Mouse (Mus musculus) forebrain, embryonic 14.5 days (tissue): ENCODE results near the gene Abcc2. TPM values are rescaled to one million over a fixed set of nuclear protein-coding genes. Genes with fewer than 3 reads are reported as not detected.

ENCODE experiments used
- ATAC-seq: fragments of 200-750 bp; cut with Nextera tagmentation; 2 replicates; pipeline ENCODE4 v1.8.0; 2017; ENCODE audit warnings: mild to moderate bottlenecking, moderate library complexity
- DNase-seq: peaks from one replicate; pipeline ENCODE4 v3.0.0-alpha.2; 2015; ENCODE audit warnings: low spot score
- H3K27ac ChIP-seq: fragments of 300-500 bp; sonication (generic); 2 replicates; pipeline ENCODE4 v1.5.1; 2014; ENCODE audit warnings: low read depth, mild to moderate bottlenecking, control low read depth, low read length, moderate library complexity
- H3K27me3 ChIP-seq: fragments of 300-500 bp; sonication (generic); replicated peaks from 2 replicates; pipeline ENCODE4 v1.6.1; 2014; ENCODE audit warnings: low read length, control low read depth, mixed read lengths; ENCODE audit not compliant: control insufficient read depth, insufficient read depth
- H3K36me3 ChIP-seq: fragments of 300-500 bp; sonication (generic); 2 replicates; pipeline ENCODE4 v1.6.1; 2014; ENCODE audit warnings: low read length, control low read depth; ENCODE audit not compliant: control insufficient read depth, insufficient read depth
- H3K4me1 ChIP-seq: fragments of 300-500 bp; sonication (generic); 2 replicates; pipeline ENCODE4 v1.6.1; 2014; ENCODE audit warnings: antibody characterized with exemption, low read length, control low read depth; ENCODE audit not compliant: control insufficient read depth, insufficient read depth
- H3K4me2 ChIP-seq: fragments of 300-500 bp; sonication (generic); 2 replicates; pipeline ENCODE4 v1.6.1; 2014; ENCODE audit warnings: mild to moderate bottlenecking, control low read depth, low read length
- H3K4me3 ChIP-seq: fragments of 300-500 bp; sonication (generic); 2 replicates; pipeline ENCODE4 v1.5.1; 2014; ENCODE audit warnings: low read depth, low read length, control low read depth
- H3K9ac ChIP-seq: fragments of 300-500 bp; sonication (generic); 2 replicates; pipeline ENCODE4 v1.6.1; 2014; ENCODE audit warnings: mild to moderate bottlenecking, low read length, control low read depth, moderate library complexity
- H3K9me3 ChIP-seq: fragments of 300-500 bp; sonication (generic); replicated peaks from 2 replicates; pipeline ENCODE4 v1.6.1; 2016; ENCODE audit warnings: low read length, control low read depth, mixed read lengths; ENCODE audit not compliant: control insufficient read depth
- WGBS: fragments of 180-500 bp; shearing (Covaris S2); extraction: QIAGEN DNeasy Blood & Tissue Kit; methylation state at CpG from one replicate; pipeline ENCODE4 v1.1.7; 2014; 5-methylcytosine and 5-hydroxymethylcytosine counted together
- polyA plus RNA-seq: library from polyadenylated mRNA; unstranded; fragments of >200 nt; fragmentation: Nextera tagmentation; extraction: Ambion mirVana; gene quantifications from 2 replicates; pipeline ENCODE4 v1.2.1, GENCODE M21; 2014

Gene Abcc2
- polyA plus RNA-seq, 1 experiment from 2014 or later, result not detected

DNA sequence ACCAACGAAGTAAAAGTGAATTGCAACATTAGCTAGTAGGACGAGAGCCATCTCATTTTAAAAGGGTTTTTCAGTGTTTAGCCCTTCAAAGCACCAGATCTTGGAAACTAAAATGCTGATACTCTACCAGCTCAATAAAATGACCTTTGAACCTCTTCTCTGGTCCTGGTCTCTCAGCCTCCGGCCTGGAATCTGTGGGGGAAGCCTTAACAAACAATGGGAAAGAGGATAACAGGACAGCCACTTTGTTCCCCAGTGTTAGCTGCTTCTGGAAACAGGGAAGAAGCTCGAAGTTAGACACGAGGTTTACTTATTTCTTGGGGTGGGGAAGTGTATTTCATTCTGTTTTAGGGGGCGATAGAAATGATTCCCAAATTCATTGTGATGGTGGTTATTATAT lies 9.7 kb upstream of the Abcc2 start:
- Histone ChIP-seq H3K4me3 (no peak overlapping the region), H3K9ac (no peak overlapping the region), H3K36me3 (no peaks in the 10 kb centered on the region), H3K4me2 (no peak overlapping the region), H3K9me3 (no peaks in the 10 kb centered on the region), H3K27me3 (no peaks in the 10 kb centered on the region), H3K27ac (no peak overlapping the region), H3K4me1 (no peaks in the 10 kb centered on the region)
- ATAC-seq (no peak), DNase-seq (no peak)
- WGBS, result 62% methylated on average over 6 of the region's 6 CpGs

DNA sequence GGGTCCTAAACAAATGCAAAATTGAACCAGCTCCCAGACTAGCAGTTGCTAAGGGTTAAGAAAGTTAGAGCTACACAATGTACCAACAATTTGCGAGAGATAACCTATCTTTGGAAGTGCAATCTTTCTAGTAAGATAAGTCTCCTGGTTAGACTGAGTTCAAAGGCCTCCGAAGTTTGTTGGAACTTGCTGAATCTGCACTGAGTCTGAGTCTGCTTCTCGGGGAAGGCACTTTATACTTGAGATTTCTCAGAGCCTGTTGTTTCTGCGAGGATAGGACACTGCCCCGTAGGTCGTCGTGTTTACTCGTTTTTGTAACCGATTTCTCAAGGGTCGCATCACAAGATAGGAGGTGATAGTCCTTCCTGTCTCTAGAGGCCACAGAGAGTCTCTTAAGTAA lies 6.6 kb upstream of the Abcc2 start:
- no peak overlapping the region for H3K27ac ChIP-seq
- H3K4me1 ChIP-seq, result no peaks in the 10 kb centered on the region
- no peak overlapping the region for H3K4me3 ChIP-seq
- no peak overlapping the region for H3K4me2 ChIP-seq
- no peak overlapping the region for H3K9ac ChIP-seq
- no peaks in the 10 kb centered on the region for H3K9me3 ChIP-seq
- H3K27me3 ChIP-seq, result no peaks in the 10 kb centered on the region
- 87% methylated on average over 10 of the region's 10 CpGs for WGBS
- DNase-seq, result no peak
- no peak for ATAC-seq
- H3K36me3 ChIP-seq, result no peaks in the 10 kb centered on the region

DNA sequence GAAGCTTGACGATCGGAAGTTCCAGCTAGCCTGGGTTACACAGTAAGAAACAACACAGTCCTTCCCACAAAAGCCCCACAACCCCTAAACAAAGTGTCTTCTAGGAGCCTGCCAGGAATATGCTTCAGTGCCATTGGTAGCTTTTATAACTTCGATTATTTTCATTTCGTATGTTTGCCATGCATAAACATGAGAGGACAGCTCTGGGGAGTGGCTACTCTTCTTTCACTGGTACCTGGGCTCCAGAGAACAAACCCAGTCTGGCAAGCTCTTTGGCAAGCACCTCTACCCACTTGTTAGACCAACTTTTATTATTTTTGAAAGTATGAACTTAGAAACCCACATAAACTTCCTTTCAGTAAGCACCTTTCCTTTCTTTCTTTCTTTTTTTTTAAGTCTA lies 5.4 kb upstream of the Abcc2 start:
- H3K4me3 ChIP-seq, result no peak overlapping the region
- no peak for DNase-seq

DNA sequence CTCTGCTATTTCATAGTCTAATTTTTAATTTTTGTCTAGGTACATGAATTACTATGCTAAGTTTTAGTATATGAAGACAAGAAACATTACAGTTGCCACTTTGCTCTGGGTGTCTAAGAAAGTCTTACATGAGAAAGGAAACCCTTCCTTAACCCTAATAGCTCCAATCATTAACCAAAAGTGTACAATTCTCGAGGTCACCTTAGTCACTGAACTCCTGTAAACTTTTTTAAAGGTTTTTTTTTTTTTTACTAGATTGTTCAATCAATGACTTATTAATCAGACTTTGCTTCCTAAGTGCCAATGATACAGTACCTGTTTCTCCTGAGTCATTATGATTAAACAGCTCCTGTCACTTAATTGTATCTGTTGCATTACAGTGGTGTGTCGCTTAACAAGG lies 4.7 kb upstream of the Abcc2 start:
- H3K27ac ChIP-seq, result no peak overlapping the region
- no peaks in the 10 kb centered on the region for H3K9me3 ChIP-seq
- no peak overlapping the region for H3K4me3 ChIP-seq
- no peak overlapping the region for H3K4me2 ChIP-seq
- H3K4me1 ChIP-seq, result no peaks in the 10 kb centered on the region
- H3K36me3 ChIP-seq, result no peaks in the 10 kb centered on the region
- no peak for ATAC-seq
- WGBS, result 76% methylated on average over 2 of the region's 2 CpGs
- H3K27me3 ChIP-seq, result no peaks in the 10 kb centered on the region
- no peak for DNase-seq
- H3K9ac ChIP-seq, result no peak overlapping the region

More for the DNA sequence above, 5.4 kb upstream of the Abcc2 start:
- H3K36me3 ChIP-seq, result no peaks in the 10 kb centered on the region
- H3K4me2 ChIP-seq, result no peak overlapping the region
- H3K4me1 ChIP-seq, result no peaks in the 10 kb centered on the region
- H3K27me3 ChIP-seq, result no peaks in the 10 kb centered on the region
- H3K9ac ChIP-seq, result no peak overlapping the region
- no peak overlapping the region for H3K27ac ChIP-seq
- WGBS, result 80% methylated on average over 4 of the region's 4 CpGs
- H3K9me3 ChIP-seq, result no peaks in the 10 kb centered on the region
- no peak for ATAC-seq

DNA sequence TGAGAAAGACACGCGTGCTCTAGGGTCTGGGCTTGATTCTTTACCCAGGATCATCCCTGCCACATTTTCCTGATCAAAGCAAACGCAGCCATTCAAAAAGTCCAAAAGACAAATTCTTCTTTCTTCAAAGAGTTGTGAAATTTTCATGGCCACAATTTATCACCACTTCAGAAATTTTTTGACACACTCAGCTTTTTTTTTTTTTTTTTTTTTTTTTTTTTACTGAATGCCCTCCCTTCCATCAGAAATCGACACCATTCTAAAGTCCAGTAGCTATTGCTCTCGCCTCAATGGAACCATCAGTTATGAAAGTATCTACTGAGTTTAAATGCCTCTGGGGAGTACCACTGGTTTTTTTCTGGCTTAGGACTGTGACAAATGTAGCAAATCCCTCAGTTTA lies 1.6 kb upstream of the Abcc2 start:
- no peaks in the 10 kb centered on the region for H3K36me3 ChIP-seq
- H3K9ac ChIP-seq, result no peak overlapping the region
- 96% methylated on average over 5 of the region's 5 CpGs for WGBS
- no peak overlapping the region for H3K4me2 ChIP-seq
- no peaks in the 10 kb centered on the region for H3K27me3 ChIP-seq
- no peak for DNase-seq
- no peaks in the 10 kb centered on the region for H3K4me1 ChIP-seq
- ATAC-seq, result no peak
- no peak overlapping the region for H3K4me3 ChIP-seq
- H3K27ac ChIP-seq, result no peak overlapping the region
- H3K9me3 ChIP-seq, result no peaks in the 10 kb centered on the region

DNA sequence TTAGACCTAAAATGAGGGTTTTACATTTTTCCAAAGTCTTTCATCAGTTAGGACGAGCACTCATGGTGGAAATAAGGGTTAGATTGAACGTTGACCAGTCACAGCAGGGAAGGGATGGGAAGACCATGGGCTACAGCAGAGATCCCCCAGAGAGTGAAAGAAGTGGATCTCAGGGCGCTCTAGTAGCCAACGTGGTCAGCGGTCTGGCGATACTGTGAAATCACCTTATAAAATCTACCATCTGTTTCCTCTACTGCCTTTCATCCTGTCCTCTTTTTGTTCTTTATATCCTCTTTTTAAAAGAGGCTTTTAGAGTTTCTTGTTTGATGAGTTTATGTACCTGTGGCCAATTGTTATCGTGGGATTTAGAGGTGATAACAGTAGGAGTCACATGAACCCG lies 2.8 kb downstream of the Abcc2 start:
- no peak overlapping the region for H3K4me2 ChIP-seq
- no peak overlapping the region for H3K27ac ChIP-seq
- ATAC-seq (no peak), DNase-seq (no peak)
- H3K9ac ChIP-seq, result no peak overlapping the region
- H3K4me1 ChIP-seq, result no peaks in the 10 kb centered on the region
- no peaks in the 10 kb centered on the region for H3K9me3 ChIP-seq
- no peaks in the 10 kb centered on the region for H3K27me3 ChIP-seq
- WGBS, result 83% methylated on average over 8 of the region's 8 CpGs
- no peak overlapping the region for H3K4me3 ChIP-seq
- no peaks in the 10 kb centered on the region for H3K36me3 ChIP-seq

DNA sequence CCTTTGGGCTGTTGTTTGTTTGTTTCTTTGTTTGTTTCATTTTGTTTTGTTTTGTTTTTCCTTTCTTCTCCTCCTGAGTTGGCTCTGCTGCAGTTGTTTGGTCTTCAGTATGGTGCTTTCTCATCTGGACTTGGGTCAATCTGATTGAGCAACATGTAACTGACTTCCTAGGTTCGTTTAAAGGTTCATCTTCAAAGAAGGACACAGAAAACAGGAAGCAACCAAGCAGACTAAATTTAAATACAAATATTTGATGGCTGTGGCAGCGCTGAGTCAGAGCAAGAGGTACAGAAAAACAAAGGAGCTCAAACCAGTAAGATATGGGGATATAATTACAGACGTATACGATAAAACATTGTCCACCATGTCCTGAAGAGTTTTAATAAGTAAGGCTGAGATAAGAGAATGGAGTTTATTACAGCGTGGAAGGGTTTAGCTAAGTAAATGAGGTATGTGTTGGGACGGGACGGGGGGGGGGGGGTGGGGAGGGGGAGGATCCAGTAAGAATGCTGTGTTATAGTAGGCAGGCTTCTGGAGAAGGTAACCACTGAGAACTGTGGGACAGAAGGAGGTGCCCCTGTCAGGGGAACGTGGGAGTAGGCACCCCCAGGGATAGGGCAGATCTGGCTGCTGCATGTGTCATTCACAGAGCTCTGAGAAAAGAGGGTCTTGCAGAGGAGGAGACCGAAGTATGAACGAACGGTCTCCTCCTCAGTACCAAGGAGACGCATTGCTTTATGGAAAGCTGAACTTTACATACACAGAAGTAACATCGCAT lies 4.4 kb downstream of the Abcc2 start:
- no peaks in the 10 kb centered on the region for H3K36me3 ChIP-seq
- no peak overlapping the region for H3K27ac ChIP-seq
- 87% methylated on average over 13 of the region's 13 CpGs for WGBS
- DNase-seq, result no peak
- no peak for ATAC-seq
- H3K4me3 ChIP-seq, result no peak overlapping the region
- no peak overlapping the region for H3K4me2 ChIP-seq
- no peaks in the 10 kb centered on the region for H3K9me3 ChIP-seq
- H3K4me1 ChIP-seq, result no peaks in the 10 kb centered on the region
- no peak overlapping the region for H3K9ac ChIP-seq
- no peaks in the 10 kb centered on the region for H3K27me3 ChIP-seq

DNA sequence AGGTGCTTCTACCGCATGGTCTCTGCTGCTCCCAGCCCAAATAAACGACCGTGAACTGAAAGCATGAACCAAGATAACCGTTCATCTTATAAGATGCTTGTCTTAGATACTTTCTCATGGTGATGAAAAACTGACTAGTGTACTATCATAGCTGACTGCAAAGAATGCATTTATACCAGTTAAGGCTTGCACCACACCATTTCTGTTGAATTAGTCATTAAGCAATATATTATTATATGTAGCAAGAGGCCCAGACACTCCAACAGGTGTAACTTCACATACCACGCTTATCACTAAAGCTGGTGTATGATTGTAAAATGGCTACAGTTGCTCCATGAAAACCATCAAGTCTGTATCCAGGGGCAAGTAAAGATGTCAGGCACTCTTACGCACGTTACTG lies 7.8 kb downstream of the Abcc2 start:
- Histone ChIP-seq H3K9ac (no peak overlapping the region), H3K27ac (no peak overlapping the region), H3K36me3 (no peaks in the 10 kb centered on the region), H3K4me2 (no peak overlapping the region), H3K9me3 (no peaks in the 10 kb centered on the region), H3K4me3 (no peak overlapping the region), H3K4me1 (no peaks in the 10 kb centered on the region), H3K27me3 (no peaks in the 10 kb centered on the region)
- WGBS, result 93% methylated on average over 7 of the region's 7 CpGs
- DNase-seq (no peak), ATAC-seq (no peak)

DNA sequence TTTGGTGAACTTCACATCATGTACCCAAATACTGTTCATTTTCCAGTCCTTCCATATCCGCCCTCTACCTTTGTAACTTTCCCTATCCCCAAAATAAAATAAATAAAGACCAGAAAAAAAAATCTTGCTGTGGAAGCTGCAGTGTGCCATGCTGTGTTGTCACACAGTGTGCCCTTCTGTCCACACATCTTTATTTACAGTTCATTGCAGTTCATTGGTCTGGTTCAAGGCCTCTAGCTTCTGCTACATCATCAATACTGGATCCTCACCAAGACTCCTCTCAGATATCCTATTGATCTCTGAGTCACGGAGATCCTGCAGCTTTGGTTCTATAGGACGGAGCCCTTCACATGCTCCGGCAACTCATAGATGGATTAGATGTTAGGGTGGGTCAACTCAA lies 10.5 kb downstream of the Abcc2 start:
- Histone ChIP-seq H3K4me1 (no peaks in the 10 kb centered on the region), H3K36me3 (no peaks in the 10 kb centered on the region), H3K9me3 (no peaks in the 10 kb centered on the region), H3K27me3 (no peaks in the 10 kb centered on the region), H3K27ac (no peak overlapping the region), H3K4me2 (no peak overlapping the region), H3K9ac (no peak overlapping the region), H3K4me3 (no peak overlapping the region)
- WGBS, result 90% methylated on average over 4 of the region's 4 CpGs
- DNase-seq (no peak), ATAC-seq (no peak)
